Mouse (Mus musculus): ENCODE measurements around the gene Ppil4.

GRCm38 (mm10) chr10:7781214-7781613 lies 11.5 kb upstream of the Ppil4 start:
- TF ChIP-seq CTCF (IDR thresholded peaks at IDR 0.05; ENCODE audit: borderline replicate concordance, insufficient read depth, low read depth, low read length) (no peak), POLR2A (IDR thresholded peaks at IDR 0.05; ENCODE audit: borderline replicate concordance, insufficient read depth, low read length) (no peak)

Data from cerebellum, adult 2 months (tissue).